Mouse (Mus musculus) macrophage (primary cell): ENCODE measurements around the gene Zbtb34. TPM values are rescaled to one million over a fixed set of nuclear protein-coding genes. Genes with fewer than 3 reads are reported as not detected.
A peak's percentile ranks its signal among the peaks of the same experiment; 100 is the strongest.

Source experiments
- H3K27ac ChIP-seq: fragments of 350-480 bp; formaldehyde crosslinking; 2 replicates; pipeline ENCODE4 v1.9.0; 2021
- H3K36me3 ChIP-seq: fragments of 350-480 bp; formaldehyde crosslinking; 2 replicates; pipeline ENCODE4 v1.9.0; 2021; ENCODE audit errors: inconsistent target
- H3K4me3 ChIP-seq: fragments of 350-480 bp; formaldehyde crosslinking; 2 replicates; pipeline ENCODE4 v1.9.0; 2021; ENCODE audit errors: inconsistent target
- H3K79me2 ChIP-seq: fragments of 350-480 bp; formaldehyde crosslinking; 2 replicates; pipeline ENCODE4 v1.9.0; 2021; ENCODE audit errors: inconsistent target
- WGBS: methylation state at CpG from one replicate; pipeline ENCODE4 v1.1.7; 2026; ENCODE audit warnings: inconsistent platforms; ENCODE audit not compliant: missing documents; 5-methylcytosine and 5-hydroxymethylcytosine counted together
- polyA plus RNA-seq: library from polyadenylated mRNA; stranded (reverse); fragments of 250-400 nt; gene quantifications from 3 replicates; pipeline ENCODE4 v1.2.4, GENCODE M21; 2018; ENCODE audit warnings: inconsistent platforms

Gene Zbtb34
- polyA plus RNA-seq, 1 experiment from 2014 or later, result 11.3 TPM

- Histone ChIP-seq H3K36me3 (no peaks in the 10 kb centered on the region), H3K79me2 (no peaks in the 10 kb centered on the region), H3K4me3 (no peak overlapping the region), H3K27ac (no peak overlapping the region)
- WGBS, result 85% methylated on average over 2 of the region's 2 CpGs
Observed at GRCm38 (mm10) chr2:33438377-33438776, 7.3 kb upstream of the Zbtb34 start.

GRCm38 (mm10) chr2:33437184-33437583 lies 6.1 kb upstream of the Zbtb34 start:
- 84% methylated on average over 11 of the region's 11 CpGs for WGBS
- no peak overlapping the region for H3K27ac ChIP-seq
- H3K4me3 ChIP-seq, result no peak overlapping the region
- H3K36me3 ChIP-seq, result no peaks in the 10 kb centered on the region
- no peaks in the 10 kb centered on the region for H3K79me2 ChIP-seq

- no peak overlapping the region; the same call in 1 of the 2 replicates for H3K4me3 ChIP-seq
- 10% methylated on average over 15 of the region's 16 CpGs for WGBS
- H3K27ac ChIP-seq, result peak overlapping the region; percentile 19
- no peaks in the 10 kb centered on the region for H3K79me2 ChIP-seq
- H3K36me3 ChIP-seq, result no peaks in the 10 kb centered on the region
Observed at GRCm38 (mm10) chr2:33436035-33436580, 5.0 kb upstream of the Zbtb34 start.

- Histone ChIP-seq H3K36me3 (no peaks in the 10 kb centered on the region), H3K79me2 (peaks cover 6% of the 10 kb centered on the region), H3K27ac (peak overlapping the region; percentile 19; the same call in 1 of the 2 replicates), H3K4me3 (no peak overlapping the region)
- WGBS, result 78% methylated on average over 8 of the region's 8 CpGs
Observed at GRCm38 (mm10) chr2:33435036-33435650, 4.0 kb upstream of the Zbtb34 start.

- Histone ChIP-seq H3K79me2 (peaks cover 29% of the 10 kb centered on the region), H3K4me3 (no peak overlapping the region), H3K36me3 (no peaks in the 10 kb centered on the region), H3K27ac (no peak overlapping the region)
- WGBS, result 87% methylated on average over 5 of the region's 5 CpGs
Observed at GRCm38 (mm10) chr2:33432877-33433276, 1.8 kb upstream of the Zbtb34 start.

GRCm38 (mm10) chr2:33430081-33430770 lies 898 bp downstream of the Zbtb34 start:
- under 1% methylated on average over 13 of the region's 13 CpGs for WGBS
- peak overlapping the region; percentile 77 for H3K4me3 ChIP-seq
- H3K36me3 ChIP-seq, result no peaks in the 10 kb centered on the region
- H3K79me2 ChIP-seq, result peaks cover 52% of the 10 kb centered on the region
- peak overlapping the region; percentile 97 for H3K27ac ChIP-seq

GRCm38 (mm10) chr2:33429339-33429738 lies 1.8 kb downstream of the Zbtb34 start:
- Histone ChIP-seq H3K36me3 (peaks cover 4% of the 10 kb centered on the region; the same call in 1 of the 2 replicates), H3K79me2 (peaks cover 61% of the 10 kb centered on the region), H3K4me3 (peak overlapping the region; percentile 77), H3K27ac (peak overlapping the region; percentile 97)
- WGBS, result 0% methylated on average over 6 of the region's 6 CpGs

- Histone ChIP-seq H3K36me3 (peaks cover 25% of the 10 kb centered on the region), H3K79me2 (peaks cover 86% of the 10 kb centered on the region), H3K27ac (no peak overlapping the region), H3K4me3 (no peak overlapping the region)
- 83% methylated on average over 10 of the region's 10 CpGs for WGBS
Observed at GRCm38 (mm10) chr2:33426640-33427398, 4.3 kb downstream of the Zbtb34 start.

- 95% methylated on average over 4 of the region's 4 CpGs for WGBS
- no peak overlapping the region for H3K4me3 ChIP-seq
- H3K36me3 ChIP-seq, result peaks cover 56% of the 10 kb centered on the region
- peaks cover 91% of the 10 kb centered on the region for H3K79me2 ChIP-seq
- H3K27ac ChIP-seq, result no peak overlapping the region
Observed at GRCm38 (mm10) chr2:33417454-33417853, 13.7 kb downstream of the Zbtb34 start.

- WGBS, result 95% methylated on average over 13 of the region's 13 CpGs
- no peak overlapping the region for H3K4me3 ChIP-seq
- H3K27ac ChIP-seq, result no peak overlapping the region
- H3K79me2 ChIP-seq, result peaks cover 95% of the 10 kb centered on the region
- H3K36me3 ChIP-seq, result peaks cover 67% of the 10 kb centered on the region
Observed at GRCm38 (mm10) chr2:33414019-33414418, 17.1 kb downstream of the Zbtb34 start.

GRCm38 (mm10) chr2:33412111-33412510 lies 19.0 kb downstream of the Zbtb34 start:
- H3K36me3 ChIP-seq, result peaks cover 61% of the 10 kb centered on the region
- no peak overlapping the region for H3K27ac ChIP-seq
- peaks cover 98% of the 10 kb centered on the region for H3K79me2 ChIP-seq
- 96% methylated on average over 14 of the region's 14 CpGs for WGBS
- H3K4me3 ChIP-seq, result no peak overlapping the region

- 18% methylated on average over 4 of the region's 4 CpGs for WGBS
- Histone ChIP-seq H3K4me3 (no peak overlapping the region), H3K27ac (no peak overlapping the region), H3K36me3 (0 out of 2 replicates have a peak, but pooled peaks cover 2% of the 10 kb centered on the region), H3K79me2 (peaks cover 13% of the 10 kb centered on the region; the same call in 1 of the 2 replicates)
Observed at GRCm38 (mm10) chr2:33403511-33404003, 27.6 kb downstream of the Zbtb34 start.

GRCm38 (mm10) chr2:33402638-33403037 lies 28.5 kb downstream of the Zbtb34 start:
- H3K27ac ChIP-seq, result no peak overlapping the region
- 85% methylated on average over 5 of the region's 5 CpGs for WGBS
- H3K36me3 ChIP-seq, result no peaks in the 10 kb centered on the region
- H3K79me2 ChIP-seq, result peaks cover 4% of the 10 kb centered on the region; the same call in 1 of the 2 replicates
- H3K4me3 ChIP-seq, result no peak overlapping the region

GRCm38 (mm10) chr2:33402236-33402635 lies 28.9 kb downstream of the Zbtb34 start:
- Histone ChIP-seq H3K4me3 (no peak overlapping the region), H3K36me3 (no peaks in the 10 kb centered on the region), H3K79me2 (no peaks in the 10 kb centered on the region; the same call in 1 of the 2 replicates), H3K27ac (no peak overlapping the region)
- 53% methylated on average over 7 of the region's 7 CpGs for WGBS
